Mouse (Mus musculus) naive thymus-derived CD4-positive, alpha-beta T cell, adult 5 months (primary cell): ENCODE measurements around the gene Myl4. TPM values are rescaled to one million over a fixed set of nuclear protein-coding genes. Genes with fewer than 3 reads are reported as not detected.

Experiments used
- polyA plus RNA-seq: library from polyadenylated mRNA; unstranded; fragments of 100-300 nt; shearing (Covaris generic); gene quantifications from one replicate; pipeline ENCODE4 v1.2.1, GENCODE M21; 2017

Myl4 gene
- 3.2 TPM for polyA plus RNA-seq

GRCm38 (mm10) chr11:104550406-104550974 lies at the start of gene Myl4, which contains the start of gene Cdc27:
TSS of gene Myl4 (plus strand) at chr11:104550663.
TSS of gene Cdc27 (minus strand) at chr11:104550620.

GRCm38 (mm10) chr11:104607491-104608245 lies 57.2 kb downstream of the Myl4 start, which contains the start of gene Itgb3:
TSS of gene Itgb3 (plus strand) at chr11:104608000.

Other genes starting within 250 kb of the Myl4 start
- gene Kansl1, start 81.8 kb upstream of the Myl4 start, polyA plus RNA-seq: 118 TPM
- gene Cdc27, start within 50 bp of the Myl4 start, polyA plus RNA-seq: 47.5 TPM
- 58.3 TPM for gene Itgb3, start 57.3 kb downstream of the Myl4 start, polyA plus RNA-seq
- gene Gm11639, start 135.0 kb downstream of the Myl4 start, polyA plus RNA-seq: 0.21 TPM